Mouse (Mus musculus) bone marrow, adult 2 months (tissue): ENCODE results near the gene Wfdc13.

Experiments
- CTCF ChIP-seq: fragments of 200-500 bp; IDR thresholded peaks from 2 replicates; pipeline ENCODE4 v1.5.1; 2011; ENCODE audit warnings: low read length, control low read depth; ENCODE audit not compliant: control insufficient read depth, insufficient read depth
- POLR2A ChIP-seq: fragments of 200-500 bp; IDR thresholded peaks from 2 replicates; pipeline ENCODE4 v1.6.1; 2011; ENCODE audit warnings: low read depth, mild to moderate bottlenecking, control low read depth, low read length, borderline replicate concordance; ENCODE audit not compliant: control insufficient read depth

GRCm38 (mm10) chr2:164735446-164735845 lies 50.5 kb downstream of the Wfdc13 start:
- TF ChIP-seq POLR2A = no peak
- no peak for TF ChIP-seq CTCF
